Mouse (Mus musculus) liver, embryonic 11.5 days (tissue): ENCODE measurements around the gene Pklr. TPM values are rescaled to one million over a fixed set of nuclear protein-coding genes. Genes with fewer than 3 reads are reported as not detected.

Experiments
- ATAC-seq: fragments of 200-750 bp; cut with Nextera tagmentation; replicated peaks from 2 replicates; pipeline ENCODE4 v1.8.0; 2017; ENCODE audit warnings: moderate number of reproducible peaks, mild to moderate bottlenecking, moderate TSS enrichment, moderate library complexity; ENCODE audit not compliant: low FRiP score
- DNase-seq: peaks from one replicate; pipeline ENCODE4 v3.0.0-alpha.2; 2017; ENCODE audit warnings: low spot score
- H3K27ac ChIP-seq: fragments of 300-500 bp; sonication (generic); 2 replicates; pipeline ENCODE4 v1.5.1; 2014; ENCODE audit warnings: mild to moderate bottlenecking, low read depth, low read length, control low read depth
- H3K27me3 ChIP-seq: fragments of 300-500 bp; sonication (generic); replicated peaks from 2 replicates; pipeline ENCODE4 v1.6.1; 2014; ENCODE audit warnings: low read length, mixed read lengths; ENCODE audit not compliant: control insufficient read depth, insufficient read depth
- H3K36me3 ChIP-seq: fragments of 300-500 bp; sonication (generic); 2 replicates; pipeline ENCODE4 v1.6.1; 2014; ENCODE audit warnings: mild to moderate bottlenecking, low read length, moderate library complexity, mixed read lengths; ENCODE audit not compliant: control insufficient read depth, insufficient read depth
- H3K4me1 ChIP-seq: fragments of 300-500 bp; sonication (generic); replicated peaks from 2 replicates; pipeline ENCODE4 v1.6.1; 2014; ENCODE audit warnings: low read length, mixed read lengths; ENCODE audit not compliant: control insufficient read depth, insufficient read depth
- H3K4me2 ChIP-seq: fragments of 300-500 bp; sonication (generic); 2 replicates; pipeline ENCODE4 v1.6.1; 2014; ENCODE audit warnings: mild to moderate bottlenecking, control low read depth, moderate library complexity
- H3K4me3 ChIP-seq: fragments of 300-500 bp; sonication (generic); 2 replicates; pipeline ENCODE4 v1.5.1; 2014; ENCODE audit warnings: low read depth, low read length, control low read depth
- H3K9ac ChIP-seq: fragments of 300-500 bp; sonication (generic); 2 replicates; pipeline ENCODE4 v1.6.1; 2014; ENCODE audit warnings: low read depth, low read length, control low read depth
- H3K9me3 ChIP-seq: fragments of 300-500 bp; sonication (generic); 2 replicates; pipeline ENCODE4 v1.6.1; 2016; ENCODE audit warnings: low read length, inconsistent platforms, mixed read lengths; ENCODE audit not compliant: control insufficient read depth
- WGBS: fragments of 180-500 bp; shearing (Covaris S2); extraction: QIAGEN DNeasy Blood & Tissue Kit; methylation state at CpG from one replicate; pipeline ENCODE4 v1.1.7; 2014; 5-methylcytosine and 5-hydroxymethylcytosine counted together
- polyA plus RNA-seq: library from polyadenylated mRNA; unstranded; fragments of >200 nt; fragmentation: Nextera tagmentation; extraction: Ambion mirVana; gene quantifications from 2 replicates; pipeline ENCODE4 v1.2.1, GENCODE M21; 2014

The Pklr gene
- polyA plus RNA-seq, 1 experiment from 2014 or later, result 117 TPM

GRCm38 (mm10) chr3:89187690-89188477 lies 51.9 kb downstream of the Pklr start:
- Histone ChIP-seq H3K9me3 (no peaks in the 10 kb centered on the region), H3K27me3 (no peaks in the 10 kb centered on the region), H3K4me3 (no peak overlapping the region), H3K27ac (no peak overlapping the region), H3K9ac (0 out of 2 replicates have a peak overlapping the region, but pooled peaks have one; percentile 9), H3K36me3 (no peaks in the 10 kb centered on the region), H3K4me2 (0 out of 2 replicates have a peak overlapping the region, but pooled peaks have one; percentile 19), H3K4me1 (peaks cover 26% of the 10 kb centered on the region)
- 64% methylated on average over 18 of the region's 18 CpGs for WGBS
- DNase-seq (no peak), ATAC-seq (no peak)

GRCm38 (mm10) chr3:89188478-89188875 lies 52.5 kb downstream of the Pklr start:
- Histone ChIP-seq H3K4me2 (no peak overlapping the region), H3K27ac (no peak overlapping the region), H3K4me1 (peaks cover 22% of the 10 kb centered on the region), H3K9me3 (no peaks in the 10 kb centered on the region), H3K27me3 (no peaks in the 10 kb centered on the region), H3K36me3 (no peaks in the 10 kb centered on the region), H3K4me3 (no peak overlapping the region), H3K9ac (no peak overlapping the region)
- 78% methylated on average over 12 of the region's 12 CpGs for WGBS
- ATAC-seq (no peak), DNase-seq (no peak)

GRCm38 (mm10) chr3:89190436-89190835 lies 54.5 kb downstream of the Pklr start:
- DNase-seq, result no peak
- Histone ChIP-seq H3K27ac (no peak overlapping the region), H3K4me3 (no peak overlapping the region), H3K27me3 (no peaks in the 10 kb centered on the region), H3K36me3 (no peaks in the 10 kb centered on the region), H3K4me2 (no peak overlapping the region), H3K9me3 (no peaks in the 10 kb centered on the region), H3K4me1 (peaks cover 9% of the 10 kb centered on the region), H3K9ac (no peak overlapping the region)
- 43% methylated on average over 8 of the region's 8 CpGs for WGBS
- ATAC-seq, result no peak

GRCm38 (mm10) chr3:89193351-89193750 lies 57.4 kb downstream of the Pklr start:
- Histone ChIP-seq H3K36me3 (no peaks in the 10 kb centered on the region), H3K4me1 (peaks cover 9% of the 10 kb centered on the region), H3K4me3 (no peak overlapping the region), H3K27me3 (no peaks in the 10 kb centered on the region), H3K9me3 (no peaks in the 10 kb centered on the region), H3K9ac (no peak overlapping the region), H3K27ac (no peak overlapping the region), H3K4me2 (no peak overlapping the region)
- 83% methylated on average over 1 of the region's 1 CpGs for WGBS
- ATAC-seq (no peak), DNase-seq (no peak)

- Histone ChIP-seq H3K27me3 (no peaks in the 10 kb centered on the region; the same call in 1 of the 2 replicates), H3K9me3 (no peaks in the 10 kb centered on the region), H3K9ac (no peak overlapping the region), H3K4me2 (no peak overlapping the region), H3K4me1 (peaks cover 9% of the 10 kb centered on the region), H3K36me3 (no peaks in the 10 kb centered on the region), H3K4me3 (no peak overlapping the region), H3K27ac (no peak overlapping the region)
- 85% methylated on average over 2 of the region's 2 CpGs for WGBS
- no peak for DNase-seq
- ATAC-seq, result no peak
These were observed 57.9 kb downstream of the Pklr start for GRCm38 (mm10) chr3:89193853-89194252.

Other genes with a start within 250 kb of the Pklr start
- 49.1 and 51.5 TPM in 2 replicates for gene Msto1, start 222.1 kb upstream of the Pklr start, polyA plus RNA-seq
- 11.1 and 13.4 TPM in 2 replicates for gene Ash1l, start 185.5 kb upstream of the Pklr start, polyA plus RNA-seq
- gene Dap3, start 185.0 kb upstream of the Pklr start, polyA plus RNA-seq, result 205 and 214 TPM in 2 replicates
- gene Rusc1, start 42.8 kb upstream of the Pklr start, polyA plus RNA-seq, result 11.3 and 11.7 TPM in 2 replicates
- gene Gm43738, start 35.0 kb upstream of the Pklr start, polyA plus RNA-seq, result 0.14 TPM in 1 of 2 replicates, not detected in the other
- 284 and 300 TPM in 2 replicates for gene Fdps, start 34.2 kb upstream of the Pklr start, polyA plus RNA-seq
- 1.2 and 1.6 TPM in 2 replicates for gene Hcn3, start 24.1 kb downstream of the Pklr start, polyA plus RNA-seq
- gene Clk2, start 28.7 kb downstream of the Pklr start, polyA plus RNA-seq, result 18.8 and 22.8 TPM in 2 replicates
- 110 and 116 TPM in 2 replicates for gene Scamp3, start 41.3 kb downstream of the Pklr start, polyA plus RNA-seq
- 12.7 and 13.5 TPM in 2 replicates for gene Fam189b, start 47.0 kb downstream of the Pklr start, polyA plus RNA-seq
- gene Gba, start 66.8 kb downstream of the Pklr start, polyA plus RNA-seq, result 38.5 and 42.1 TPM in 2 replicates
- gene Thbs3, start 79.0 kb downstream of the Pklr start, polyA plus RNA-seq, result 3.2 and 5.9 TPM in 2 replicates
- gene Mtx1, start 90.9 kb downstream of the Pklr start, polyA plus RNA-seq, result 219 and 241 TPM in 2 replicates
- 0.30 and 0.62 TPM in 2 replicates for gene Muc1, start 92.9 kb downstream of the Pklr start, polyA plus RNA-seq
- 246 and 251 TPM in 2 replicates for gene Krtcap2, start 109.8 kb downstream of the Pklr start, polyA plus RNA-seq
- gene Trim46, start 110.2 kb downstream of the Pklr start, polyA plus RNA-seq, result 0.97 and 1.7 TPM in 2 replicates
- 106 and 118 TPM in 2 replicates for gene Dpm3, start 123.2 kb downstream of the Pklr start, polyA plus RNA-seq
- gene Slc50a1, start 134.4 kb downstream of the Pklr start, polyA plus RNA-seq, result 25.3 and 31.5 TPM in 2 replicates
- 11.4 and 11.8 TPM in 2 replicates for gene Efna1, start 145.0 kb downstream of the Pklr start, polyA plus RNA-seq
- gene Efna3, start 186.8 kb downstream of the Pklr start, polyA plus RNA-seq, result 2.1 and 3.9 TPM in 2 replicates
- gene Efna4, start 201.9 kb downstream of the Pklr start, polyA plus RNA-seq, result 6.5 and 6.9 TPM in 2 replicates
- gene Adam15, start 213.9 kb downstream of the Pklr start, polyA plus RNA-seq, result 19.5 and 23.2 TPM in 2 replicates
- 0.10 TPM in 1 of 2 replicates, not detected in the other for gene Dcst2, start 225.8 kb downstream of the Pklr start, polyA plus RNA-seq
- not detected in 2 replicates for gene Dcst1, start 229.1 kb downstream of the Pklr start, polyA plus RNA-seq